Mouse (Mus musculus): Measurements from ENCODE around the gene Cryba4.

Cryba4 gene

DNA sequence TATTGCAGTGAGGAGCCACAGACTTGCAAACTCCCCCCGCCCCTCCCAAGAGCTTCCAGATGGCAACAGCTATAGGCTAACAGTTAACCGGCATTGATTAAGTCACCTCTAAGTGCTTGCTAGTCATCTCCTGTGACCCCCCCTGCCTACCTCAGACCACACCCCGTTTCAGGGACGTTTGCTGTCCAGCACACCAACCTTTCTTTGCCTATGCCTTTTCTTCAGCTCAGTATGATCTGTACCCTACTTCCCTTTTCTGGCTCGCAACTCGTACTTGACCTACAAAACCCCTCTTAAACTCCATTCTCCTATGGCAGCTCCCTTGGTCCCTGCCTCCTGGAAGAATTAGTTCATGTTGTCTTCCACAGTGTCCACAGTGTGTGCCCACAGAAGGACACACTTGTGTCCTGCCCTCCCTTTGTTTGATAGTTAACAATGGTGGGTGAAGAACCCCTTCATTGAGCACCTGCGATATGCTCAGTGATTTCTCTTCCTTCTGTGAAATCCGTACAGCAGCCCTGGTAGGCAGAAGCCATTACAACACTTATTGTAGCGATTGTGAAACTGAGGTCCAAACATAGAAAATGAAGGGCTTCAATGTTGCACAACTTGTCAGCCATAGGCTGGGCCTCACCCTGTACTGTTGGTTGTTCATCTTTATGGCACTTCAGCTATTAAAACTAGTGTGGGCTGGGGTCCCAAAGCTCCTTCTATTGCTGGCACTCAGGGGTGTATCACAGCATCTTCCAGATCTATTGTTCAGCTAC is 13.9 kb upstream of the Cryba4 start:
- no peak for DNase-seq (ENCODE audit: low spot score in 2 of 2)

DNA sequence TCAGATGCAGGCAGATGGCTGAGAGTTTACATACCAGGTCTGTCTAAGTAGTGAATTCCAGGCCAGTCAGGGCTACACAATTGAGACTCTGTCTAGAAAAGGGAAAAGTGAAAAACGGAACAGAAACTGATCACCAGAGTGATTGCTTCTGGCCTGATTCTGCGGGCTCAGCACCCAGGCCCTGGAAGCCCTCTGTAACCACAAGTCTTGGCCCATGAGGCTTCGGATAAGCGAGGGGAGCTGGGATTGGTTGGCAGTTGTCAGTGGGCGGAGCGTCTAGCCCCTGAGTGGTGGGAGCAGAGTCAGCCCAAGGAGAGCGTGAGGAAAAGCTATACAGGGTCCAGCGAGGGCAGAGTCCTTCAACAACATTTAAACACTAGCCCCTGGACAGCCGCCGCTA is 13.2 kb upstream of the Cryba4 start:
- DNase-seq (ENCODE audit: low spot score in 2 of 2) = no peak

DNA sequence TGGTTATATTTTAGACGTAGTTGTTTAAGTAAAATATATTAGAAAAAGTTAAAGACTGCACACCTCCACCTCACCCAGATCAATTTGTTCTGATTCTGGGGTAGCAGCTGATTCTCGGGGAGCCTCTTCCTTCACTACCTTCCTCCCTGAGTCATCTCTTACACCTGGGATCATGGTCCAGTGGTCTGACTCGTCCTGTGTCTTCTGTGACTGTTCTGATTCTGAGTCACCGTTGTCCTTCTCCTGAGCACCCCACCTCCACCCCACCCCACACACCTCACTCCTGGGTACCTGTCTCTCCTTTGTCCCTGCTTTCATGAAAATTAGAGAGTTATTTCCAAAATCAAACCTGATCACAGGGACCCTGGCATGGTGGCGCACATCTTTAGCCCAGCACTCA is 12.8 kb upstream of the Cryba4 start:
- DNase-seq (ENCODE audit: low spot score in 2 of 2) = no peak

DNA sequence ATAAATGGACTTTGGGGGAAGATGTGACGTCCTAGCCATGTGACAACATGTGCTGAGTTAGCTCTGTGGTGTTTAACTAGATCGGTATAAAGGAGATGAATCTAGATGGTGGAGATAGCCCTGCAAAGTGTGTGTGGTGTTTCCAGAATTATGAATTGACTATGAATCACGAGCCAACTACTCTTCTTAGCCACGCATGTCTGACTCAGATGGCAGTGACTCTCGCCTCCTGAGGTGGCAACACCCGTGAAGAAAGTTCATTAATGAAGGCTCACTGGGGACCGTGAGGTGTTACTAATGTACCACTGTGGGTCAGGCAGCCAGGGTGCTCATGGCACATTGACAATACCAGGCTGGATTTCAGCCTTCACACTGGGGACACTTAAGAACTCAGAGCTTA is 11.8 kb upstream of the Cryba4 start:
- DNase-seq (ENCODE audit: low spot score in 2 of 2) = no peak

DNA sequence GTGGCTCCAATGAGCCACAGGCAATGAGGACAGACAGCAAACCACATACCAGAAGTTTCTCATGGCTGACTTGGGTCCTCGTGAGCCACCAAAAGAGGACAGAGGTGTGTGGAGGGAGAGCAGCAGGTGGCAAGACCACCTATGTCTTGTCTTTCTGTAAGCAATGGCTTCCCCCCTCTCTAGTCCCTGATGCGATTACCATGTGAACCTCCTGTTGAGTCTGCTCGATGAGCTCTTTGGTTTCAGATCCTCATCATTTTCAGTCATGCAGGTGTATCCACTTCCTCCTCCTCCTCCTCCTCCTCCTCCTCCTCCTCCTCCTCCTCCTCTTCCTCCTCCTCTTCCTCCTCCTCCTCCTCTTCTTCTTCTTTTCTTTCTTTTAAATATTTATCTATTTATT is 8.5 kb upstream of the Cryba4 start:
- DNase-seq (ENCODE audit: low spot score in 2 of 2) = no peak

DNA sequence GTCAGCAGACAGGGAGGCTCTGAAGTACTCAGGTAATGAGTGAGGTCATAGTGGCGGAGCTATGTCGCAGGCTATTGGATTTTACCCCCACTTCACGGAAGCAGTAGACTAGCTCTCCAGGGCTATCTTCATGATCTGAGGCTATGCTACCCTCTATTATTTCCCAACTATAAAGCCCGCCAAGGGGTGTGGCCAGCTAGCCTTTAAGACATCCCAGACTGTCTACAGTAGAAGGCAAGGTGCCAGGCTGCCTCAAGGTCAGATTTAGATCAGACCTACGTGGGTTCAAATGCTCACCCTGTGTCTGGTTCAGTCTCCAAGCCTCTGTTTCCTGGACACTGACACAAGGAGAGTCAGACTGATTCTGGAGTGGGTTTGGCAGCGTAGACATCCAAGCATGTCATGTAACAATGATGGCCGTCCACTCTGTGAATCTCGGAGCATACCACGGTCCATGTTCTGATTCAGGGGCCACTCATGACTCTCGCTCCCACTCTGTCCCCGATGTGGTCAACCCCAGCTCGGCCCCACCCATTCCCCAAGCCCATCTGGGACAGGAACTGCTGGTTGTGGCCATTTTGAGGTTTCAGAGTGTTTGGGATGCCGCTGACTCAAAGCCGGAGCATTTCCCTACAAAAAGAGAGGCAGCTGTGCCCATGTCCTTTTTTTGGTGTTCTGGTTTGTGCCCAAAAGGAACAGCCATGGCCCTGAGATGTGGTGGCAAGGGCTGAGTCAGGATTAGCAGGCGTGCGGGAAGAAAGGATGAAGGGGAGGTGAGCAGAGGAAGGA is 7.7 kb upstream of the Cryba4 start:
- no peak for DNase-seq (ENCODE audit: low spot score in 2 of 2)

DNA sequence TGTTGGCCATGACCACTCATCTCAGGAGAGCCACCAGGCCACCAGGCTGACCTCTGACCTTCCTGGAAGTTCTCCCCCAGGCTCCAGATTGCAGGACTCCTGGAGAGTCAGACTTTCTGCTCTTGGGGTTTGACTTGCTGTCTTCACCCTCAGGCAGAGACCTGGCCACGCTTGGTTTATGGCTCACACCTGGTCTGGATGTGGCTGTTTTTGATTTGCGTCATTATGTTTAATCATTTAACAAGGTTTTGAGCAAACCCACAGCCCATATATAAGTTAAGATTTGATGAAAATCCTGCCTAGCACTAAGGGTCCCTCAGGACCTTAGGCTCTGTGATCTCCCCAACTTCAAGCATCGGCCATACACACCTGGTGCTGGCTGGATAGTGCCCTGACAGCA is 5.6 kb upstream of the Cryba4 start:
- DNase-seq (ENCODE audit: low spot score in 2 of 2) = no peak

DNA sequence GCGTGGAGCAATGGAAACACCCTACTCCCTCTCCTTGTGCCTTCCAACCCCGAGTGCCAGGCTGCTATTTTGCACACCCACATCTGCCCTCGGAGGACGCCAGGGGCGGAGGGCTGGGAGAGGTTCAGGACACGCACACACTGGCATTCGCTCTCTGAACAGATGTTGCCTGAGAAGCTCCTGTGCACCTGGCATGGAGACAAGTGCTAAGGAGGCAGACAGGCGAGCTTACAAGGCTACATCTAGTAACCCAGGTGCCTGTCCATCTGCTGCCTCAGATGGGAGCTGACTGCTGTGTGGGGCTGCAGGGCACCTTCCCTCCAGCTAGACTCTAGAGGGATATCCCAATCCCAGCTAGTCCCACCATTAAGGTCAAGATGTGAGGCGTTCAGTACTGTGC is 4.1 kb upstream of the Cryba4 start:
- DNase-seq (ENCODE audit: low spot score in 2 of 2) = no peak

DNA sequence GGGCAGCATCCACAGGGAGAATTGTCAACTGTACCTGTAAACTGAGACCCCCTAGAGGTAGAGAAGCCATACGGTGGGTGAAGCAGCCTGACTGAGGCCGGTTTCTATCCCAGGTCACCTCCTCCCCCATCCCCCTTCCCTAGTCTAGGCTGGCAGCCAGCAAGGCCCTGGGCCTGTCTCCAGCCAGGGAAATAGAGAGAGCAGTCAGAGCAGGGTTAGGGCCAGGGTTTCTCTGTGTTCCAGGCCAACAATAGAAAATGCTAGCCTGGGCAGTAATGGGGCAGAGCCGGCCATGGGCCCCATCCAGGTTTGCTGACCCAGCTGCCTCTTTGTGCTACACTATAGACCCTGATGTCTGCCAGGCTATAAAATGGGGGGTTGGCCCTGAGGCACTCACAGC is 3.1 kb upstream of the Cryba4 start, which contains the start of gene Crybb1:
Gene Crybb1, plus strand, starts transcription at position 390 of the 400 bp plus-strand sequence.
- no peak for DNase-seq (ENCODE audit: low spot score in 2 of 2)

DNA sequence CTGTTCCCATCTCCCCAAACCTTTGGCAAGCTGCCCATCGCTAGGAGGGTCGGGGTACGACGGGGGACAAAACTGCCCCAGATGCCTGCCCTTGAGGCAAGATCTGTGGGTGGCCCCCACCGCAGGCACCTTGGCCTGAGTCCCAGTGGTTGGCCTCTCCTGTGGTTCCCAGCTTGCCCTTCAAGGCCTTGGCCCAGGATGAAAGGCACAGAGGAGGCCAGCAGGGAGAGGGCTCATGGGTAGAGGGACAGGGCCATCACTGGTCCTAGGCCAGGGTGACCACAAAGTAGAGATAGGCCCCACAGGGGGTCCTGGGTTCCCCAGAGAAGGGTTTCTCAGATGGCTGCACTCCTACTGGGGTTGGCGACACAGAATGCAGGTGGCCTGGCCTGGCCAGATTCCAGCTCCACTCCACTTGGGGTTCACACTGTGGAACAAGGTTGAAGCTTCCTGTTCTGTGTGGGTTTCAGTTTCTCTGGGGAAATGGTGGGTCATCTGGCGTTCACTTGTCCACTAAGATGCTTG is 2.0 kb upstream of the Cryba4 start:
- no peak for DNase-seq (ENCODE audit: low spot score in 2 of 2)

DNA sequence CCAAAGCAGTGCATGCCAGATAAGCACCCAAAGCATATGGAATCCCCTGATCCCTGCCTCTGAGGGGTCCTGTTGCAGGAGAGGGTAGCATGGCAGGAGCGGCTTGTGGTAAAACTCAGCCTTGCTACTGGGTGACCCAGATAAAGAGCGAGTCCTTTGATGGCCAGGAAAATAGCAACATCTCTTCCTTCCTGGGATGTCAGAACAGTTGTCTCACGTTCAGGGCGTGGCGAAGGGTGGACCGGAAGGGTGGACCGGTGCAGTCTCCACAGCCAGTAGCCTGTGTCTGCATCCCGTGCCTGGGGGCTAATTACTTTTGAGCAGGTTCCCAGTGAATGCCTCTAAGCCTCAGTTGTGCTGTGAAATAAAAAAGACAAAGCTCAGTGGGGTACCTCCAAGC is 851 bp upstream of the Cryba4 start:
- peak in 1 of 2 experiments; percentile 45 for DNase-seq (ENCODE audit: low spot score in 2 of 2)

DNA sequence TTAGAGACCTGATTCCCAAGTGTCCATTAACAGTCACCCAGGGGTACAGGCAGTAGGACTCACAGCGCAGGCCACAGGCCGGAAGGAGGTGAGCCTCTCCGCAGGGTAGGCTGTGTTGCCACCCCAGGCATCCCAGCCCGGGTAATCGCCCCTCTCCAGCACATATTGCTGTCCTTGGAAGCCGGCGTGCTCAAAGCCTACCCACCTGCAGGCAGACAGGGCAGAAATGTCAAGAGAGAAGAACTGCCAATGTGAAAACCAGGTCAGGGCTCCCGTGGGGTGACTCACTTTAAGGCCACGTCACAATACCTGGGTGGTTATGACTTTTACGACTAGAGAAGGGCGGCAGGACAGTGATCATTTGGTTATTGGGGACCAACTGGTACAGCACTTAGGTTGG is 3.2 kb downstream of the Cryba4 start:
- DNase-seq (ENCODE audit: low spot score in 2 of 2) = no peak

DNA sequence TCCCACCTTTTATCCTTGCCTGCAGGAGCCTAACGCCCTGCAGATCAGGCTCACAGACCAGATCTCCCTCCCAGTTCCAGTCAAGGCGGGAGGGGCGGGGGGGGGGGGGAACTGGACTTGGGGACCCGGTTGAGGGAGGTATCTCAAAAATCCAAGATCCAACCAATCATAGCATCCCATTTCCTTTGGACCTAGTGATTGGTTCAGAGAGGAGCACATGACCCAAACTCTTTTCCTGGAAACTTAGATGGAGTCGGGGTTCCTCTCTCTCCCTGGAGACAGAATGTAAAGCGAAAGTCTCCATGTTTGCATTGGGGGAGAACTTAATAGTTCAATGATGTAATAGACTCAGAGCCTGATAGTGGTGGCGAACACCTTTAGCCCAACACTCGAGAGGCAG is 4.9 kb downstream of the Cryba4 start:
- DNase-seq (ENCODE audit: low spot score in 2 of 2) = no peak

DNA sequence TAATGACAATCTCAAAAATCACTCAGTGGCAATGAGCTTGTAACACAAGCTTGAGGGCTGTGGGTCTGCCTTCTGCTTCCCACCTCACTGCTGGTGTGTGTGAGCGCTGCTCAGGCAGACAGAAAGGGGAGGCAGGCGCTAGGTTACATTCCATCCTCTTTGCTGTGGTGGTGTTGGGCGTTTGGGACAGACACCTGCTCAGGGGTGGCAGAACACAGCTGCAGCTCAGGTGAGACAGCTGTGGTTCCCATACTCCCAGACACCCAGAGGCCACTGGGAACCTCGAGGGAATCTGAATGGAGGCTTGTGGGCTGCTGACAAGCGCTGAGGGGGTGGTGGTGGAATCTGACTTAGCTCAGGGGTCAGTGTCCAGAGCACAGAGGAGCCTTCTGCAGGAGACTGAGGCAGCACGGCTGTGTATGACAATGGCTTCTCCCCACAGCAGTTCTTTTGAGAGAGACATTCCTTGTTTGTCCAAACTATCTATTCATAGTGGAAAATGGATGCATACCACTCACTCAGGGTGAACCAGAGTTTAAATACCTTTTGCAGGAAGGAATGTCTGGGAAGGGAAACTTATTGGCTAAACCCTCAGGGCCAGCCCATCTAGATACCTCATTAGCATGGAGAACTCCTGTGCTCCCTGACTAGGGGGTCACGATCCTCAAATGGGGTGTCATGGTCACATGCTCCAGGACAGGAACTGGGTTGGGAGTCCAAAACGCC is 7.3 kb downstream of the Cryba4 start:
- DNase-seq (ENCODE audit: low spot score in 2 of 2) = no peak

DNA sequence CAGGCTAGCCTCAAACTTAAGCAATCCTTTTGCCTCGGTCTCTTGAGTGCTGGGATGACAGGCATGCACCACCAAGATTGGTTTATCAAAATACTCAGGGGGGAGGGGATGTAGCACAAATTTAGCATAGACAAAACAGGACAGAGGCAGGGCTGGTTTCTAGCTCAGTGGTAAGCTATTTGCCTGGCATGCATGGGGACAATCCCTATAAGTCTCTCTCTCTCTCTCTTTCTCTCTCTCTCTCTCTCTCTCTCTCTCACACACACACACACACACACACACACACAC is 8.1 kb downstream of the Cryba4 start:
- no peak for DNase-seq (ENCODE audit: low spot score in 2 of 2)

DNA sequence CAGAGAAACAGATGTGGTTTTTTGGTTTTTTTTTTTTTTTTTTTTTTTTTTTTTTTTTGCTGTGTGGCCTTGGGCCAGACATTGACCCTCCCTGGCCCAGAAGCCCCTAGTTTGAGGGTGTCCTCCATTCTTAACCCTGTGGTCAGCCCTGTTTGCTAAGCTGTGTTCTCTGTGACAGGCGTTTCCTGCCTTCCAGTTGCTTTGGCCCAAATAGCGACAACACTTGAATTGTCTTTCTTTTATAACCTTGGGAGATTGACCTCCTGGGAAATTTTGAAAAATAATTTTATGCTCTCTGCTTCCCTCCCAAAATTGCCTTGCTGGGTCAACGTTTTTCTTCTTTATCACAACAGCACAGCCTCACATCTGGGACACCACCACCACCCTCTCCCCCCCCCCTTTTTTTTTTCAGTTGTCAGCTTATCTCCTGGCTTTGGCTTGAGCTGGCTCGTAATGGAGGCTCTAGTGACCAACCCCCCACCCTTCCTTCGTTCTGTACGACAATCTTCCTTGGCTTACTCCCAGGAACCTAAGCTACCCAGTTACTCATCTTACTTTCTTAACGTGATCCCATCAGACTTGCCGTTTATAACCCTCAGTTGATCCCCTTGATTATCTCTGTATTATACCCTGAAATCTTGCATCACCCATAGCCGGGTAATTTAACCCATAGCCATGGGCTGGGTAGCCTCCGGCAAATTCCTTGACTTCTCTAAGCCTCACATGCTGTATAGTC is 8.6 kb downstream of the Cryba4 start:
- no peak for DNase-seq (ENCODE audit: low spot score in 2 of 2)

DNA sequence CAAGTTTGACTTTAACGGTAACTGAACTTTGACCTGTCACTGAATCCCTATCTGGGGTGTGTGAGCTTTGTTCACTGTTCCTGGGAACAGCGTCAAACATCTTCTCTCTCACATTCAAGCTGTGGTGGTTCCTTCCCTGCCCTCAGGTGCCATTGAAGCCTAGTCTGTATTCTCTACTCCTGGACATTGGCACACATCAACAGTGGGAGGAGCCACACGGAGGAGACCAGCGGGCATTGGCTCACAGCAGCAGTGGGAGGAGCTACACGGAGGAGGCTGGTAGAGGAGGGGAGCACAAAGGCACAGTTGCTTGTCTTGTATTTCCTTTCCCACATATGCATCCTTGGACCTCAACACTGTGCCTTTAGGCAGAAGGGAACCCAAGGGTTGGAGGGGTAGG is 9.3 kb downstream of the Cryba4 start:
- no peak for DNase-seq (ENCODE audit: low spot score in 2 of 2)

DNA sequence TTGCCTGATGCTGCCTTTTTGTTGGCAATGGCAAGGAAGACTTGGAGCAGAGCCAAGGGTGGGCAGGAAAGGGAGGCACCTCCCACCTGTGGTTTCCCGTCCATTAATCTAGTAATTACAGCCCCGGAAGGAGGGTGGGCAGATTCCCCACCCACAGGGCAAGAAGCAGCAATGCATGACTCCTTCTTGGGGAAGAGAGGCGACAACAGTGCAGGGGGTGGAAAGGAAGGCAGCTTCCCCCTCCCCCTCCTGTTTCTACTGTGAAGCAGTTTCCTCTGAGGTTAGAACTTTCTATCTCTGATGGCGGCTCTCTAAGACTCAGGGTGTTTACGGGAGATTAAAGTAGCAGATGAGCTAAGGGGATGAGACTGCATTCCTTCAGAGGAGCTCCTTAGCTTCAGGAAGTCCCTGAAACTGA is 9.9 kb downstream of the Cryba4 start:
- DNase-seq (ENCODE audit: low spot score in 2 of 2) = peak in 1 of 2 experiments; percentile 50

DNA sequence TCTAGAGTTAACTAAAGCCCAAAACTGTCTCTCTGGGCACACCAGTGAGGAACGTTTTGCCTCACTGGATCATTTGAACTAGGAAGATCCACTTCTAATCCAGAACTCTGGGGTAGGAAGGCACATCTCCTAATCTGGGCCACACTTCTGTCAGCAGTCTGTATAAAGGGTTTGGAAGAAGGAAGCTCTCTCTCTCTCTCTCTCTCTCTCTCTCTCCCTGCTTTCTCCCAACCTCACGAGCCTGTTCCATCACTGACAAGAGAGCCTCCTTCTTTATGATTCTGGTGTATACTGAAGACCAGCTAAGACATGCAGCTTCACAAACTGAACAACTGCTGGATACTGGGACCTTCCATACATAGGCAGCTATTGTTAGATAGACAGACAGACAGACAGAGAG is 10.5 kb downstream of the Cryba4 start:
- no peak for DNase-seq (ENCODE audit: low spot score in 2 of 2)

DNA sequence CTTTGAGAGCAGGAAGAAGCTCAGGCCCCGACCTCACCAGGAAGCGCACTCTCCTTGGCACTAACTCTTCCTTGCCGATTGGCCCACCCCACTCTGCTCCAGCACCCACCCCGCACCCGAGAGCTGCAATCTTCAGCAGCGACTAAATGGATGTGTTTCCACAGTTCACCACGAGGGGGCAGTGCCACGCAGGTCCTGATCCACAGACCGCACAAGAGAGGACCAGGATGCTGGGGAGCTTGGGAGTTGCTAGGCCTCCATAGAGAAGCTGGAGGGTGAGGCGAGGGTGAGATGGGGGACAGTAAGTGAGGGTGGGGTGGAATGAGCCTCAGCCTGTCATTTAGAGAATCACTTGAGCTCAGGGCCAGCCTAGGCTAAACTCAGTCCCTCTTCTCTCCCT is 11.6 kb downstream of the Cryba4 start:
- DNase-seq (ENCODE audit: low spot score in 2 of 2) = peak; percentile 79 to 89

DNA sequence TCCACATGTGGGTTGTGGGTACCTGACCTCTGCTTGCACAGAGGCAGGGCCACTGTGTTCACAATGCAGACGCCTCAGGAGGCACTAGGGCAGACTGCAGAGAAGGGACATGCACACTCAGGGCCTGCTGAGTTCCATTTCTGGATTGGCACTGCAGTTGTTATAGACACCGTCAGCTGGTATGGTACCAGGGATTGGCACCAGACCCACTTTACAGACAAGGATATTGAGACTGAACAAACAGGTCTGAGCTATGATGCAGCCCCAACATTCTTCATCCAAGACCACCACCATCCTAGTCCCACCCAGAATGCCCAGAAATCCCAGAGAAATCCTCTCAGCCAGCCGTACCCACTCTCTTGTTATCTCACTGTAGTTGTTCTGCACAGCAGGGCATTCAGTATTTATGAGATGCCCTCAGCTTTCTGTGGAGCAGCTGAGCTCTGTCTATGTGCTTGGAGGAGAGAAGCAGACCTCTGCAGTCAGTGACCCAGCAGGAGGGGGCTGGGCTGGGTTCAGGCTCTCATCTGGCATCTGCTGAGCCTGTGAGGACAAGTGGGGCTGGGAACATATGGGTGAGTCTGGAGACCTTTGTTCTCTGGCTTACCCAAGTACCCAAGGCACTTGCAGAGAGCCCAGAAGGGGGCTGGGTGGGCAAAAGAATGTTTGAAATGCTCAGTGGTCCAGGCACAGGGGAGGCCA is 13.4 kb downstream of the Cryba4 start:
- DNase-seq (ENCODE audit: low spot score in 2 of 2) = no peak
